Mouse (Mus musculus): ENCODE measurements around the gene Slc2a1. TPM values are rescaled to one million over a fixed set of nuclear protein-coding genes. Genes with fewer than 3 reads are reported as not detected.

Gene Slc2a1
- total and polyA plus RNA-seq, 2 experiments from 2014 or later: 19.7 to 93.0 TPM

DNA sequence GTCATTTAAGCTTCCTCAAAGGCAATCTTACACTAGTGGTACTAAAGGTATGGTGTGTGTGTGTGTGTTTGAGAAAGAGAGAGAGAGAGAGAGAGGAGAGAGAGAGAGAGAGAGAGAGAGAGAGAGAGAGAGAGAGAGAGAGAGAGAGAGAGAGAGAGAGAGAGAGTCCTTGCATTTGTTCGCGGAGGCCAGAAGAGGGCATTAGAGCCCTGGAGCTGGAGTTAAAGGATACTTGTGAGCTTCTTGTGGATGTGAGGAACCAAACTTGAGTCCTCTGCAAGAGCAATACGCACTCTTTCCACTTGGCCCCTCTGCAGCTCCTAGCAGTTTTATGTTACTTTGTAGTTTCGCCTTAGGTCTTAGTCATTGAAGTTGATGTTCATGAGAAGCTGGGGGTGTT, 54.5 kb downstream of the Slc2a1 start:
- no peak overlapping the region for H3K27ac ChIP-seq (ENCODE audit: low read depth)
- no peaks in the 10 kb centered on the region for H3K4me1 ChIP-seq (ENCODE audit: control insufficient read depth, insufficient read depth)
- ATAC-seq (ENCODE audit: insufficient read depth, low read depth): no peak
- no peaks in the 10 kb centered on the region for H3K36me3 ChIP-seq (replicated peaks; ENCODE audit: control insufficient read depth, insufficient read depth, low read length)
- no peak overlapping the region for H3K4me3 ChIP-seq (ENCODE audit: low read depth, low read length)
- H3K27me3 ChIP-seq (ENCODE audit: control insufficient read depth, insufficient read depth, low read length): no peaks in the 10 kb centered on the region
- TF ChIP-seq EP300 (IDR thresholded peaks at IDR 0.05; ENCODE audit: low read depth): no peak
- 0 out of 2 replicates have a peak, but pooled peaks have one; percentile 5 for TF ChIP-seq CTCF (IDR thresholded peaks at IDR 0.05; ENCODE audit: low read depth)
- no peak overlapping the region for H3K4me2 ChIP-seq (ENCODE audit: low read depth, low read length)
- H3K9ac ChIP-seq (replicated peaks; ENCODE audit: low read depth, low read length): no peak overlapping the region
- DNase-seq (ENCODE audit: low spot score): no peak
- H3K9me3 ChIP-seq (replicated peaks; ENCODE audit: control insufficient read depth, low read length): no peaks in the 10 kb centered on the region
- WGBS: 75% methylated on average over 4 of the region's 4 CpGs

GRCm38 (mm10) chr4:119165916-119166315, 57.4 kb downstream of the Slc2a1 start:
- DNase-seq (ENCODE audit: low spot score) (no peak), ATAC-seq (ENCODE audit: insufficient read depth, low read depth) (no peak)
- Histone ChIP-seq H3K4me2 (ENCODE audit: low read depth, low read length) (no peak overlapping the region), H3K9ac (replicated peaks; ENCODE audit: low read depth, low read length) (no peak overlapping the region), H3K27me3 (ENCODE audit: control insufficient read depth, insufficient read depth, low read length) (no peaks in the 10 kb centered on the region), H3K4me3 (ENCODE audit: low read depth, low read length) (no peak overlapping the region), H3K4me1 (ENCODE audit: control insufficient read depth, insufficient read depth) (no peaks in the 10 kb centered on the region), H3K9me3 (replicated peaks; ENCODE audit: control insufficient read depth, low read length) (no peaks in the 10 kb centered on the region), H3K36me3 (replicated peaks; ENCODE audit: control insufficient read depth, insufficient read depth, low read length) (peaks cover 24% of the 10 kb centered on the region), H3K27ac (ENCODE audit: low read depth) (no peak overlapping the region)
- TF ChIP-seq CTCF (IDR thresholded peaks at IDR 0.05; ENCODE audit: low read depth): no peak
- TF ChIP-seq EP300 (IDR thresholded peaks at IDR 0.05; ENCODE audit: low read depth): no peak
- WGBS: 51% methylated on average over 7 of the region's 7 CpGs

- H3K4me2 ChIP-seq (ENCODE audit: low read depth, low read length): no peak overlapping the region
- ATAC-seq (ENCODE audit: insufficient read depth, low read depth) (no peak), DNase-seq (ENCODE audit: low spot score) (no peak)
- TF ChIP-seq EP300 (IDR thresholded peaks at IDR 0.05; ENCODE audit: low read depth): no peak
- peak; percentile 1; the same call in 1 of the 2 replicates for TF ChIP-seq CTCF (IDR thresholded peaks at IDR 0.05; ENCODE audit: low read depth)
- H3K9me3 ChIP-seq (replicated peaks; ENCODE audit: control insufficient read depth, low read length): no peaks in the 10 kb centered on the region
- H3K9ac ChIP-seq (replicated peaks; ENCODE audit: low read depth, low read length): no peak overlapping the region
- no peaks in the 10 kb centered on the region for H3K27me3 ChIP-seq (ENCODE audit: control insufficient read depth, insufficient read depth, low read length)
- 0 out of 2 replicates have a peak, but pooled peaks cover 4% of the 10 kb centered on the region for H3K4me1 ChIP-seq (ENCODE audit: control insufficient read depth, insufficient read depth)
- H3K4me3 ChIP-seq (ENCODE audit: low read depth, low read length): no peak overlapping the region
- no peak overlapping the region for H3K27ac ChIP-seq (ENCODE audit: low read depth)
- H3K36me3 ChIP-seq (replicated peaks; ENCODE audit: control insufficient read depth, insufficient read depth, low read length): peaks cover 24% of the 10 kb centered on the region
- WGBS: 82% methylated on average over 4 of the region's 4 CpGs
Measured at GRCm38 (mm10) chr4:119167068-119167467, 58.6 kb downstream of the Slc2a1 start.

- H3K4me2 ChIP-seq (ENCODE audit: low read depth, low read length): no peak overlapping the region
- H3K4me1 ChIP-seq (ENCODE audit: control insufficient read depth, insufficient read depth): peaks cover 10% of the 10 kb centered on the region; the same call in 1 of the 2 replicates
- H3K4me3 ChIP-seq (ENCODE audit: low read depth, low read length): no peak overlapping the region
- DNase-seq (ENCODE audit: low spot score): peak; percentile 76
- H3K9me3 ChIP-seq (replicated peaks; ENCODE audit: control insufficient read depth, low read length): no peaks in the 10 kb centered on the region
- peak; percentile 52; the same call in 1 of the 2 replicates for ATAC-seq (ENCODE audit: insufficient read depth, low read depth)
- TF ChIP-seq CTCF (IDR thresholded peaks at IDR 0.05; ENCODE audit: low read depth): peak; percentile 93
- no peak for TF ChIP-seq EP300 (IDR thresholded peaks at IDR 0.05; ENCODE audit: low read depth)
- no peak overlapping the region for H3K9ac ChIP-seq (replicated peaks; ENCODE audit: low read depth, low read length)
- H3K27ac ChIP-seq (ENCODE audit: low read depth): no peak overlapping the region
- 2% methylated on average over 4 of the region's 4 CpGs for WGBS
- peaks cover 24% of the 10 kb centered on the region for H3K36me3 ChIP-seq (replicated peaks; ENCODE audit: control insufficient read depth, insufficient read depth, low read length)
- H3K27me3 ChIP-seq (ENCODE audit: control insufficient read depth, insufficient read depth, low read length): no peaks in the 10 kb centered on the region
Measured at GRCm38 (mm10) chr4:119167663-119168062, 59.2 kb downstream of the Slc2a1 start.

DNA sequence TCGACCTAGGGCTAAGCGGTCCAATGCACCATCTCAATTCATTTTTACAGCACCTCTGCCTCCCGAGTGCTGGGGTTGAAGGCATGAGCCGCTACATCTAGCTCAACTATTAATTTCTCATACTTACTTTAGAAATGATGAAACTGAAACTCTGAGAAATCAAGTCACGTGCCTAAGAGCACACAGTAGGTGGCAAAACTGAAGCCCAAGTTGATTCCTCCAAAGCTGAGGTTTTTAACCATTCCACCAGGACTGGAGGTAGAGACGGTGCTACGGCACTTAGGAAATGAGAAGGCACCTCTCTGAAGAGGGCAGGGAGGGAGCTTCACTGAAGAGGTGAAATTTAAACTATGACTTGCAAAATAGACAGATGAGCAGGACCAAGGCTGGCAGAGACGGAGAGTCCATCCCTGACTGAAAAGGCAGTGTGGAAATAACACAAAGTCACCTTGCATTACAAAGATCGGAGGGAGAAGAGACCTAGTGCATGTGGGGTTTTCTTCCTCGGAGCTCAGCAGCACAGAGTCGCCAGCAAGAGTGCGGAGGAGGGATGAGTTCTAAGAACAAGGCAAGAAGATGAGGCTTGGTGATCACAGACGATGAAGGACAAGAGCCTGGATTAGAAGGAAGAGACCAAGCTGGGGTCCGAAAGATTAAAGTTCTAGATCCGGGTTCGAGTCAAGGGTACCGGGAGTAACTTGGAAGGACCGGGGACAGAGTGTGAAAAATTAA, 64.6 kb downstream of the Slc2a1 start:
- Histone ChIP-seq H3K9me3 (replicated peaks; ENCODE audit: control insufficient read depth, low read length) (no peaks in the 10 kb centered on the region), H3K9ac (replicated peaks; ENCODE audit: low read depth, low read length) (peak overlapping the region; percentile 89), H3K4me2 (ENCODE audit: low read depth, low read length) (peak overlapping the region; percentile 80), H3K27ac (ENCODE audit: low read depth) (peak overlapping the region; percentile 93), H3K4me1 (ENCODE audit: control insufficient read depth, insufficient read depth) (peaks cover 16% of the 10 kb centered on the region; the same call in 1 of the 2 replicates), H3K4me3 (ENCODE audit: low read depth, low read length) (peak overlapping the region; percentile 93), H3K36me3 (replicated peaks; ENCODE audit: control insufficient read depth, insufficient read depth, low read length) (peaks cover 24% of the 10 kb centered on the region), H3K27me3 (ENCODE audit: control insufficient read depth, insufficient read depth, low read length) (no peaks in the 10 kb centered on the region)
- WGBS: 28% methylated on average over 18 of the region's 18 CpGs
- no peak for DNase-seq (ENCODE audit: low spot score)
- TF ChIP-seq CTCF (IDR thresholded peaks at IDR 0.05; ENCODE audit: low read depth) (no peak), EP300 (IDR thresholded peaks at IDR 0.05; ENCODE audit: low read depth) (no peak)
- ATAC-seq (ENCODE audit: insufficient read depth, low read depth): no peak

Data from heart, postnatal 0 days (tissue).